Mouse (Mus musculus) cerebellum, postnatal 4 days (tissue): ENCODE measurements at regions not wholly inside any gene's neighbourhood (a gene's known extent, or its start where the extent isn't known, plus 50 kb on each side); places are given as distances from the start of the nearest gene placed in this dataset.

Experiments used
- DNase-seq, 2 experiments: peaks; one replicate each; pipeline ENCODE4 v3.0.0; 2022; ENCODE audit warnings: low spot score in 2 of 2, mixed read lengths in 1 of 2

DNA sequence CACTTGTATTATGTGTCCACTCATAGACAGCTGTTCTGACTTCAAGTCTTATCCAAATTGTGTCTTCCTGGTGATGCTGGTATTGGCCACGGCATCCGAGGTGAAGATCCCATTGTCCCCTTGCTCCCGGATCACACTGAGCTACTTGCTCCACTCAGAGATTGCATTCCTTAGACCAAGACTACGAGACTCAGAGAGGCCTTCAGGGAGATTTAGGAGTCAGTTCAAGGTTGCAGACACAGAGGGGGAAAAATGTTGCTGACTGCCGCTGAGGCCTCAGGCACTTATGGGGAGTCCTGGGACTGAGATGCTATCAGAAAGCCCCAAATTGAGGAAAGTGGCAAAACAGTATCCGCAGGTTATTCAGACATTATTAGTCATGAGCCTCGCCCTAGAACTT lies 183.9 kb downstream of the Ly86 start:
- no peak for DNase-seq

DNA sequence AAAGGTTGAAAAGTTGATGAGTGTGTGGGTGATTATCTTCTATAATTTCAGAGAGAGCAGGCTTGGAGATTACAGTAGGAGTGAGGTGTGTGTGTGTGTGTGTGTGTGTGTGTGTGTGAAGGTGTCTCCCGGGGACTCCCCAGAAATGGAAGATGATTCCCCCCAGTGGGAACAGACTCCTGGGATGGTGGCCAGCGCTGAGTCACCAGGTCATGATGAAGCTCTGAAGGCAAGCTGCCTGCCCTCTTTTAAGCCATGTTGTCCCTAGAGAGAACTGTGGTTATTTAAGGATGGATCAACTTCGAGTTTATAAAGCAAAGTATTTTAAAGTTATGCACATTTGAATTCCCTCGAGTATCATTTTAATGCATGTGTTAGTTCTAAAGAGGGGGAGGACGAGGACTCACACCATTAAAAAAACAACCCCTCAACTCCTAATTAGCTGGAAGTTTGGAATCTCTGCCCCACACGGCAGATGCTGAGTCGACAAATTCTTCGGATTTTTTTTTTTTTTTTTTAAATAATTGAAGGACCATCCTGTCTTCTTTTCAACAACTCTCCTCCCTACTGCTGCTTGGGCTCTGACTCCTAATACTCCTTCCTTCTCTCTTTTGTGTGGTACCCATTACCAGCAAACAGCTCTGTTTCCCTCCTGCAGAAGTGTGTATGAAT lies 186.6 kb downstream of the Ly86 start:
- DNase-seq, result no peak

DNA sequence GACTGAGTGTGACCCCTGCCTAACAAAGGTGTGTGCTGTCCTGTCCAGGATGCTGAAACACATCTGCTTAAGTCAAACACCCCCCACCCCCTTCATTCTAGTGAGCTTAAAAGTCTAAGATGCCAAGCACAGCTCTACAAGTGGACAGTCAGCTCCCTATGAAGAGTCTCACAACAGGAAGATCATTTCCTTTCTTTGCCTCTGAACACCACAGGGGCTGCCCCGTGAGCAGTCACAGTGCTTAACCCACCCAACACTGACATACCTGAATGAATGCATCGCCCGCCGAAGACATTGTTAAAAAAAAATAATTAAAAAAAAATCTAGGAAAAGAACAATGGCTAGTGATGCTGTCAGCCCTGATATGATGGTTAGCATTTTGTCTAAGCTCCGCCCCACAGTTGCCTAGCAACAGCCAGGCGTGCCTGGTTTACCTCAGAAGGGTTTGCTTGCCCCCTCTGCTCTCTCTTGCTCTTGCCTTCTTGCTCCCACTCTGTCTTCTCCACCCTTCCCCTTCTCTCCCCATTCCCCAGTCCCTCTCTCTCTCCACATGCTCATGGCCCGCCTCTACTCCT lies 187.7 kb downstream of the Ly86 start:
- DNase-seq, result no peak

- DNase-seq, result no peak
These were observed 188.8 kb downstream of the Ly86 start for GRCm38 (mm10) chr13:37533851-37534250.

GRCm38 (mm10) chr13:37537330-37537729 lies 192.3 kb downstream of the Ly86 start:
- no peak for DNase-seq

DNA sequence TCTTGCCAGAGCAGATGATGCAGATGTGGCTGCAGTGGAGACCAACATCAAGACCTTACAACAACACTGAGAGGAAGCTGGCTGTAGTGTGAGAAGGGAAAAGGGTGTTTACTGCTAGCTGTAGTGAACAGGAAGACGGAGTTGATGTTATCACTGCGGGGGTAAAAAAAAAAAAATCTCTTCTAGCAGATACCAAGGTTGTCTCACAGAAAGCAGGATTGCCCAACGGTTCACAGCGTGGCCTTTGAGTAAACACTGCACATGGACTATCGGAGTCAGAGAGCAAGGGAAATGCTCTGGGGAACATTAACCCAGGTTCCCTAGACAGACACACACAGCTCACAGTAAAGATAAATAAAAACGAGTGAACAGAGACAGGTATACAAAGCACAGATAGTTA lies 192.8 kb downstream of the Ly86 start:
- DNase-seq, result no peak

DNA sequence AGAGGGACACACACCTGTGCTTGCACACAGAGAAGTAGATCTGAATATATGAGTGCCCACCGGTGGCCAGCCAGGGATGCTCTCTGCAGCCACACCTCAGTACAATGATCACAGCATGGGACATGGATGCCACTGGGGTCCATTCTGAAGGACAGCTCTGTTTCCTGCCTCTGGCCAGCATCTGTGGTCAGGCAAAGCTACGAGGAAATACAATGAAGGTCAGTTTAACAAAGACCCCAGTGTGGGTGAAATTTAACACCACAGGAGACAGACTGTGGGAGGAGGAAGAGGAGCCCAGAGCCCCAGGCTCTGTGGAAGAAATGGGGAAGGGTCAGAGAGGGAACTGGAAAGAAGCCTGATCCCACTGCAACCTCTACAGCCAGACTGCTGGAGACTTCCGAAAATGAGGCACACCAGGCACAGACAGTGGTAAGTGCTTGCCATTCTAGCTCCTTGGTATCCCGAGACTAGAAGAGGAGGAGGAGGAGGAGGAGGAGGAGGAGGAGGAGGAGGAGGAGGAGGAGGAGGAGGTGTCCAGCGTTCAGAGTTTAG lies 196.0 kb downstream of the Ly86 start:
- DNase-seq, result no peak

- DNase-seq, result peak in 1 of 2 experiments; percentile 50
These were observed 196.7 kb downstream of the Ly86 start for GRCm38 (mm10) chr13:37541674-37542073.

DNA sequence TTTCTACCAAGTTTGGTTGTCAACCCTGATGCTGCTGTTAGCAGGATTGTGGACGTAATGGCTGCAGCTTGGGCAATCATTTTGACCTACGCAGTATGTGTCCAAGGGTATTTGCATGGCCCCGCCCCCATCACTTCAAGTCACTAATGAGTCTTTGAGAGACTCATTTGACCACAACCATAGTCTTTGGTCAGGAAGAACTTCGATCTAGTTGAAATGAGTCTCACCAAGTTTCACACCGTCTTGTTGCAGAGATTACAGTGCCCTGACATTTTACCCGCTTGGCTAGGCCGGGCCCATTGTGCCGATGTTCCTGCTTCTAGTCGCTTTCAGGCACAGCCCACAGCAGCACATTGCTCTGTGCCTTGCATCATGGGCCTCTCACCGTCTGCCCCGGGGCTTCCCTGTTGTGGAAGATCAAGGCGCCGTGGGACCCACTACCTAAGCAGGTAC lies 197.8 kb downstream of the Ly86 start:
- no peak for DNase-seq

DNA sequence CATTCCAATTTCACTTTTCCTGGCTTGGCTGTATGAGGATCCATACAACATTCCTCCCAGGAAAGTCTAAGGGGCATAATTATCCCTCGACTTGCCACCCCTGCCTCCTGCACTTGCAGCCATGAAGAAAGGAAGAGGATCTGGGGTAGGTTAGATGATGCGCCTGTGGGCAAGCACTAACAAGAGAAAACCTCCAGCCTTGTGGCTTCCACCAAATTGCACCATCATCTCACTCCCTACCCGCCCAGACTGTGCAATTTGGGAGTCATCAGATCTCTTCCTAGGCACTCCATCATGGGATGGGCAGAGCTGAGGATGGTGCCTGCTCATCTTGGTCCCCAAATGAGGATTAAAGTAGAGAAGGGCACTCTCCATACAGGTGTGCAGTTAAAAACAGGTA lies 198.8 kb downstream of the Ly86 start:
- no peak for DNase-seq

GRCm38 (mm10) chr13:37544696-37545095 lies 199.7 kb downstream of the Ly86 start:
- no peak for DNase-seq

DNA sequence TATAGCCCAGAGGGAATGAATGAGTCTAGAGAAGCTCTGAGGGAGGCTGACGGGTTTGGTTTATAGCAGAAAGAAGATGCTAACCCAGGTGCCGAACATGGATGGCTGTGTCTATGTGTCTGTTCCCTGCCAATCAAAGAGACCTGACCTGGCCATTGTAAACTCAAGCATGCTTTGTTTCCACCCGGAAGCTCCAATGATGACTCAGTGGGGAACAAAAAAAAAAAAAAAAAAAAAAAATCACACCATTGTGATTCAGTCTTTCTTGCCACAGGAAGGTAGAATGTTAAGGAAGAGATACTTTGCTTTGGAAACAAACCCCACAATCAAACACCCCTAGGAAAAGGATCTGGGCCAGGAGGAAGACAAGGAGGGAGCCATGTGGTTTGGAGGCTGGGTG lies 201.5 kb downstream of the Ly86 start:
- DNase-seq, result no peak

GRCm38 (mm10) chr13:37550584-37550983 lies 205.6 kb downstream of the Ly86 start:
- no peak for DNase-seq

- no peak for DNase-seq
These were observed 208.4 kb downstream of the Ly86 start for GRCm38 (mm10) chr13:37553392-37553791.

DNA sequence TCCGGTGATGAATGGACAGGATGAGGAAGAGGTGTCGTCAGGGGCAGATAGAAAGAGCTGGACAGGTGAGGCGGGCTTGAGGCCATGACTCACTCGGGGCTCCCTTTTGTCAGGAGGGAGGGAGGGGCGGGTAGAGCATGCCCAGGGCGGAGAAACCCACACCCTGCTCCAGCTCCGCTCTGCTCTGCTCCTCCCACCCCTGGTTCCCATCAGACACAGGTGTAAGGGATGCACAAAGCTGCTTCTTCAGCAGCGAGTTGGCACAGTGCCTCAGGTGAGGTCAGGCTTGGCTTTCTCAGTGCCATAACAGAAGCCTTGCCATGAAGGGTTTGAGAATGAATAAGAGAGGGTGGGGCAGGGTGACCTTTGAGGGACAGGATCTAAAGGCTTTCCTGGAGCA lies 212.2 kb downstream of the Ly86 start:
- DNase-seq, result no peak

GRCm38 (mm10) chr13:37557766-37558165 lies 212.8 kb downstream of the Ly86 start:
- no peak for DNase-seq

DNA sequence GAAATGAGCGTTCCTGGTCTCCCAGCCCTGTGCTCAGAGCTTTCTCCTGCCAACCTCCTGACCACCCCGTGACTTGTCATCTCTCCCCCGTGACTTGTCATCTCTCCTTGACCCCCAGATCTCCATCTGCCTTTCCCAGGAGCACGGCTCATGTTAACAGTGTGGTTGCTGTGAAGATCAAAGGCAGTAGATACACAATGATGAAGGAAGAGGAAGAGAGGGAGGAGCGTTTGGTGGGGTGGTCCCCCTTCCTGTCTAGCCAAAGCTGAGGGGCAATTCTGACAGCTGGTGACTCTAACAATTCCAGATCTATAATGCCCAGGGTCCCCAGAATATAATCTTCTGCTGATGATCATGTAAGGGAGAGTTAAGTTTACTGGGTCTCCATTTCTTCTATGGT lies 214.0 kb downstream of the Ly86 start:
- no peak for DNase-seq

- no peak for DNase-seq
These were observed 214.8 kb downstream of the Ly86 start for GRCm38 (mm10) chr13:37559706-37560313.

- DNase-seq, result no peak
These were observed 215.4 kb downstream of the Ly86 start for GRCm38 (mm10) chr13:37560387-37560786.

DNA sequence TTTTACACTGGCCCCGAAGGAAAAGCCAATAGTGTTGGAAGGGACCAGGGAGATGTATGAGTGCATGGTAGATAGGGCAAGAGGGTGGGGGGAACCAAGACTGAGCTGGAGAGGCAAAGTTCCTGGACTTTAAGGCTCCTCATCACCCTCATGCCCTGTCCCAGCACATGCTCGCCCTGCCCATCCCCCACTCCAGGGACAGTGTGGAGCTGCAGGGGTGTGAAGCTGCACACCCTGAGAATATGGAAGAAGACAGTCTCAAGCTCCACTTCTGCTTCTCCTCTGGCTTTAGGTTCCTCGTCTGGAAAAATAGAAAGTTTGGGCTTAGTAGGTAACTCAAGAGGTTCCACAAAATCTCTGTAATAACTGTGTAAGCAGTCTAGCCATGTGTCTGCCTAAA lies 215.8 kb downstream of the Ly86 start:
- DNase-seq, result no peak

- DNase-seq, result no peak
These were observed 216.4 kb downstream of the Ly86 start for GRCm38 (mm10) chr13:37561437-37561836.

GRCm38 (mm10) chr13:37562141-37562540 lies 216.1 kb upstream of the Rreb1 start:
- no peak for DNase-seq

- no peak for DNase-seq
These were observed 215.5 kb upstream of the Rreb1 start for GRCm38 (mm10) chr13:37562652-37563051.
